Mouse (Mus musculus): Measurements from ENCODE around the gene Wdr41. TPM values are rescaled to one million over a fixed set of nuclear protein-coding genes. Genes with fewer than 3 reads are reported as not detected.

The Wdr41 gene
- polyA plus RNA-seq, 1 experiment, result 6.8 TPM

DNA sequence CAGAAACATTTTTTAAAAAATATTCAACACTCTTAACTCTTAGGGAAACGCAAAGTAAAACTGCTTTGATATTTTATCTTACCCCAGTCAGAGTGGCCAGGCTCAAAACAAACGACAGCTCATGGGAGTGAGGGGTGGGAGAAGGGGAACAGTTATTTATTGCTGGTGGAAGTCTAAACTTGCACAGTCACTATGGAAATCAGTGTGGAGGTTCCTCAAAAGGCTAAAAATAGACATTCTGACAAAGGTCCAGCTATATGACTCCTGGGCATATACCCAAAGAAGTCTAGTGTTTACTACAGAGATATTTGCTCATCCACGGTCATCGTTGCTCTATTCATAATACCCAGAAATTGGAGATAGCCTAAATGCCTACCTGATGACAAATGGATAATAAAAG, 62.1 kb downstream of the Wdr41 start:
- TF ChIP-seq CTCF (IDR thresholded peaks at IDR 0.05; ENCODE audit: control insufficient read depth, insufficient read depth, insufficient read length), result no peak
- no peak for TF ChIP-seq FOSL1 (IDR thresholded peaks at IDR 0.05; ENCODE audit: insufficient read depth, low read length, poor library complexity, severe bottlenecking)
- no peak for TF ChIP-seq CEBPB (IDR thresholded peaks at IDR 0.05; ENCODE audit: low read depth)
- TF ChIP-seq MYOG (IDR thresholded peaks at IDR 0.05; ENCODE audit: control insufficient read depth, extremely low read depth, insufficient read length), result no peak
- TF ChIP-seq MAX (IDR thresholded peaks at IDR 0.05), result no peak
- no peak for TF ChIP-seq MYOD1 (IDR thresholded peaks at IDR 0.05; ENCODE audit: control insufficient read depth, insufficient read length, low read depth)
- no peak for TF ChIP-seq USF1 (IDR thresholded peaks at IDR 0.05; ENCODE audit: low read depth)
- Histone ChIP-seq H3K4me3 (ENCODE audit: insufficient read depth, poor library complexity, severe bottlenecking) (no peak overlapping the region), H3K79me3 (ENCODE audit: low read depth) (no peaks in the 10 kb centered on the region), H3K36me3 (ENCODE audit: control insufficient read depth, insufficient read depth) (no peaks in the 10 kb centered on the region), H3ac (ENCODE audit: control insufficient read depth, insufficient read length, low read depth) (no peak overlapping the region), H3K79me2 (ENCODE audit: control insufficient read depth, insufficient read depth) (no peaks in the 10 kb centered on the region), H3K27me3 (ENCODE audit: control insufficient read depth, insufficient read depth, insufficient read length) (no peaks in the 10 kb centered on the region)

DNA sequence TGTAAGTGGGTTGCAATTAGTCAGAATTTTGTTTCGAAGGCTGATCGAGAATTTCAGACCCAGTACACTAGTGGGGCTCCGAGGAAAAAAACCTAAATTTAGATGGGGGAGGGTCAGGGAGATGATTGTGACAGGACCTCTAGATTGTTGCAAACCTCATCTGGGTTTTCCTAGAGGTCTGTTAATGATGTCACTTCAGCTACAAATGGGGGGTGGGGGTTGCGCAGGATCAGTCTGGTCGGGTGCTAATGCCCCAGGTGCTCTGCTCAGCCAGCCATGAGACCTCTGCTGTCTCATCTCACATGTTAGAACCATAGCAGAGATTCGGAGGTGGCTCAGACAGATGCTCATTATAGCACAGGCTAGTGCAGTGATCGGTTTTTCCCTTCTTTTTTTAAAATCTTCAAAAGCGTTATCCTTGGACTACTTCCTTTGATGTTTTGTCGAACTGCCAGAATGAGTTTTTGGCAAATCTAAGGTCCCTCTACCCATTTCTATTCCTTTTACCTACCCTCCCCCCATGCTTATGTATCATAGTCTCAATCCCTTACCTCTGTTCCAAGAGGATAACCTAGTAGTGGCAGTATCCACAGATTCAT, 64.1 kb downstream of the Wdr41 start:
- TF ChIP-seq MYOG (IDR thresholded peaks at IDR 0.05; ENCODE audit: control insufficient read depth, extremely low read depth, insufficient read length) (no peak), MYOD1 (IDR thresholded peaks at IDR 0.05; ENCODE audit: control insufficient read depth, insufficient read length, low read depth) (no peak), MAX (IDR thresholded peaks at IDR 0.05) (no peak), FOSL1 (IDR thresholded peaks at IDR 0.05; ENCODE audit: insufficient read depth, low read length, poor library complexity, severe bottlenecking) (no peak), USF1 (IDR thresholded peaks at IDR 0.05; ENCODE audit: low read depth) (no peak), CTCF (IDR thresholded peaks at IDR 0.05; ENCODE audit: control insufficient read depth, insufficient read depth, insufficient read length) (no peak), CEBPB (IDR thresholded peaks at IDR 0.05; ENCODE audit: low read depth) (no peak)
- Histone ChIP-seq H3K79me2 (ENCODE audit: control insufficient read depth, insufficient read depth) (no peaks in the 10 kb centered on the region), H3K4me3 (ENCODE audit: insufficient read depth, poor library complexity, severe bottlenecking) (no peak overlapping the region), H3K27me3 (ENCODE audit: control insufficient read depth, insufficient read depth, insufficient read length) (no peaks in the 10 kb centered on the region), H3K36me3 (ENCODE audit: control insufficient read depth, insufficient read depth) (no peaks in the 10 kb centered on the region), H3K79me3 (ENCODE audit: low read depth) (no peaks in the 10 kb centered on the region), H3ac (ENCODE audit: control insufficient read depth, insufficient read length, low read depth) (no peak overlapping the region)

DNA sequence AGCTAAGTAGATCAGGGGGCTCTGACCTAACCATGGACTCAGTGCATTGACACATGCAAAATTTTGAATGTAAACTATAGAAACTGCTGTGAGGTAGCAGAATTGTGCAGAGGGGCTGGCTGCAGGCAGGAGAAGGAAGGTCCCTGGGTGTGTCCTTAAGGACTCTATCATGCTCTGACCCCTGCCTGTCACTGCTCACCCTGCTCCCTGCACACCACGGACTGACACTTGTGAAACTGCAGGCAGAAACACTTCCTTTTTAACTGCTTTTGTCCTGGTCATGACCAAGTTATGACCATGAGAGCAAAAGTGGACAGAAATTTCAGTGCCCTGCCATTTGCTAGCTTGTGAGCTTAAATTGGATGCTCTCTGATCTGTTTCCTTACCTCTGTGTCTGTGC, 68.0 kb downstream of the Wdr41 start:
- TF ChIP-seq MYOG (IDR thresholded peaks at IDR 0.05; ENCODE audit: control insufficient read depth, extremely low read depth, insufficient read length) (no peak), CEBPB (IDR thresholded peaks at IDR 0.05; ENCODE audit: low read depth) (no peak), FOSL1 (IDR thresholded peaks at IDR 0.05; ENCODE audit: insufficient read depth, low read length, poor library complexity, severe bottlenecking) (no peak), CTCF (IDR thresholded peaks at IDR 0.05; ENCODE audit: control insufficient read depth, insufficient read depth, insufficient read length) (no peak), USF1 (IDR thresholded peaks at IDR 0.05; ENCODE audit: low read depth) (no peak), MYOD1 (IDR thresholded peaks at IDR 0.05; ENCODE audit: control insufficient read depth, insufficient read length, low read depth) (no peak)
- no peaks in the 10 kb centered on the region for H3K79me3 ChIP-seq (ENCODE audit: low read depth)
- H3ac ChIP-seq (ENCODE audit: control insufficient read depth, insufficient read length, low read depth), result no peak overlapping the region
- no peaks in the 10 kb centered on the region for H3K27me3 ChIP-seq (ENCODE audit: control insufficient read depth, insufficient read depth, insufficient read length)
- no peaks in the 10 kb centered on the region for H3K36me3 ChIP-seq (ENCODE audit: control insufficient read depth, insufficient read depth)
- no peaks in the 10 kb centered on the region for H3K79me2 ChIP-seq (ENCODE audit: control insufficient read depth, insufficient read depth)
- H3K4me3 ChIP-seq (ENCODE audit: insufficient read depth, poor library complexity, severe bottlenecking), result no peak overlapping the region

DNA sequence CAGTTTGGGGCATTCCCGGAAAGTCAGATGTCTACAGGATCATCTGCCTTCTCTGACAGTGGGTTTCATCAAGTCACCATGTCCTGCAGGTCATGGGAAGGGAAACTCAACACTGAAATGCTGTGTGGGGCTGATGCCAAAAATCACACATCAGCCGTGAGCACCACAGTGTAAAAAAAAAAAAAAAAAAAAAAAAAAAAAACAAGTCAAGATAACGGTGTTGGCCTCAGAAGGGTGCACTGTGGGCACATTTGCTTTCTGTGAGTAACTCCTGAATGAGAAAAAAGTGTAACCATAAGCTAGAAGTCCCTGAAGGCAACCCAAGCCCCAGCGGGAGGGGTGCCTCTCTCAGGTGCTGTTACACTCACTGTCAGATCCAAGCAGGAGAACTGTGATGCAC, 74.3 kb downstream of the Wdr41 start:
- Histone ChIP-seq H3K27me3 (ENCODE audit: control insufficient read depth, insufficient read depth, insufficient read length) (peaks cover 4% of the 10 kb centered on the region), H3K4me3 (ENCODE audit: insufficient read depth, poor library complexity, severe bottlenecking) (no peak overlapping the region), H3K36me3 (ENCODE audit: control insufficient read depth, insufficient read depth) (no peaks in the 10 kb centered on the region), H3K79me2 (ENCODE audit: control insufficient read depth, insufficient read depth) (no peaks in the 10 kb centered on the region), H3K79me3 (ENCODE audit: low read depth) (no peaks in the 10 kb centered on the region), H3ac (ENCODE audit: control insufficient read depth, insufficient read length, low read depth) (no peak overlapping the region)
- TF ChIP-seq CTCF (IDR thresholded peaks at IDR 0.05; ENCODE audit: control insufficient read depth, insufficient read depth, insufficient read length) (no peak), CEBPB (IDR thresholded peaks at IDR 0.05; ENCODE audit: low read depth) (no peak), MAX (IDR thresholded peaks at IDR 0.05) (no peak), MYOG (IDR thresholded peaks at IDR 0.05; ENCODE audit: control insufficient read depth, extremely low read depth, insufficient read length) (no peak), MYOD1 (IDR thresholded peaks at IDR 0.05; ENCODE audit: control insufficient read depth, insufficient read length, low read depth) (no peak), FOSL1 (IDR thresholded peaks at IDR 0.05; ENCODE audit: insufficient read depth, low read length, poor library complexity, severe bottlenecking) (no peak), USF1 (IDR thresholded peaks at IDR 0.05; ENCODE audit: low read depth) (no peak)

DNA sequence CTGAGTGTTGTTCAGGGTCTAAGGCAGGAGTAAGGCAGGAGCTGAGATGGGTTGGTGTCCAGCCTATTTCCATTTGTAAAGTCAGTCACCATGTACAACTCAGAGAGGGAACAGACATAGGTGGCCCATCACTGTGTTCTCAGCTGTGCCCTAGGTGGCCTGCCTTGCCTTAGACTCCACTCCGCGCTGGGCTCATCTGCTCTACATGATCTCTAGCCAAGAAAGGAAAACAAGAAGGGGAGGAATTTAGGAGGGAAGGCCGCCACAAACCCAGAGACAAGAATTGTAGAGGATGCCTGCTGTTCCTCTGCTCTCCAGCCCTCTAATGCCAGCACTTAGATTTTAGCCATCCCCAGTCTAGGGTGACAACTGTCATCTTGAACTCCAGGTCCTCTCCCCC, 76.3 kb downstream of the Wdr41 start:
- Histone ChIP-seq H3K79me3 (ENCODE audit: low read depth) (no peaks in the 10 kb centered on the region), H3K36me3 (ENCODE audit: control insufficient read depth, insufficient read depth) (no peaks in the 10 kb centered on the region), H3K79me2 (ENCODE audit: control insufficient read depth, insufficient read depth) (no peaks in the 10 kb centered on the region), H3K27me3 (ENCODE audit: control insufficient read depth, insufficient read depth, insufficient read length) (peaks cover 4% of the 10 kb centered on the region), H3K4me3 (ENCODE audit: insufficient read depth, poor library complexity, severe bottlenecking) (no peak overlapping the region), H3ac (ENCODE audit: control insufficient read depth, insufficient read length, low read depth) (no peak overlapping the region)
- TF ChIP-seq CEBPB (IDR thresholded peaks at IDR 0.05; ENCODE audit: low read depth), result no peak

DNA sequence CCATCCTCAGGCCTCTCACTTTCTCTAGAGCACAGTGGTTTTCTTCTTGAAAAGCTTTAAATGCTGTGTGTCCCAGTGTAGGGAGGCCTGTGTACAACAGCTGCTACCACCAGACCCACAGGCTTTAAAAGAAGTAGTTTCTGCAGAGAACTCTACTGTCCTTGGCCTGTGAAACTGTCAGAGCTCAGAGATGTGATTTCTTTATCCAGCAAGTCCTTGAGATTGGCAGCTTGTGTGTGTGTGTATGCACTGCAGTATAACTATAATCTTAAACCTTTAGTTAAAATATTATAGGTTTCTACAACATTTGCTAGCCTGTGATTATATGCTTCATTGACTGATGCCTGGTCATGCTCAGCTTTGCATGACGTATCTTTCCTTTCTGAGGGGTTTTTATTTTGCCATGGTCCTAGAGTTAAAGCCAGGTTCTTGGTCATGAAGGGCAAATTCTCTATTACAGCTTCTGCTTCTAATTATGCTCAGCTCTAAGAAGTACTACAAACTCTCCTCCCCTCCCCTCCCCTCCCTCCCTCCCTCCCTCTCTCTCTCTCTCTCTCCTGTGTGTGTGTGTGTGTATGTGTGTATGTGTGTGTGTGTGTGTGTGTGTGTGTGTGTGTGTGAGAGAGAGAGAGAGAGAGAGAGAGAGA, 79.7 kb downstream of the Wdr41 start:
- Histone ChIP-seq H3K27me3 (ENCODE audit: control insufficient read depth, insufficient read depth, insufficient read length) (peaks cover 4% of the 10 kb centered on the region), H3K4me3 (ENCODE audit: insufficient read depth, poor library complexity, severe bottlenecking) (no peak overlapping the region), H3K79me2 (ENCODE audit: control insufficient read depth, insufficient read depth) (no peaks in the 10 kb centered on the region), H3K79me3 (ENCODE audit: low read depth) (no peaks in the 10 kb centered on the region), H3ac (ENCODE audit: control insufficient read depth, insufficient read length, low read depth) (no peak overlapping the region), H3K36me3 (ENCODE audit: control insufficient read depth, insufficient read depth) (no peaks in the 10 kb centered on the region)
- TF ChIP-seq MYOD1 (IDR thresholded peaks at IDR 0.05; ENCODE audit: control insufficient read depth, insufficient read length, low read depth), result no peak
- TF ChIP-seq USF1 (IDR thresholded peaks at IDR 0.05; ENCODE audit: low read depth), result no peak
- no peak for TF ChIP-seq MAX (IDR thresholded peaks at IDR 0.05)
- no peak for TF ChIP-seq CEBPB (IDR thresholded peaks at IDR 0.05; ENCODE audit: low read depth)
- no peak for TF ChIP-seq MYOG (IDR thresholded peaks at IDR 0.05; ENCODE audit: control insufficient read depth, extremely low read depth, insufficient read length)
- TF ChIP-seq CTCF (IDR thresholded peaks at IDR 0.05; ENCODE audit: control insufficient read depth, insufficient read depth, insufficient read length), result no peak
- TF ChIP-seq FOSL1 (IDR thresholded peaks at IDR 0.05; ENCODE audit: insufficient read depth, low read length, poor library complexity, severe bottlenecking), result no peak

All from C2C12 (cell line).